Mouse (Mus musculus) CD8-positive naive resting alpha-beta T cell, adult 2 months (primary cell): ENCODE measurements around the gene Filip1.

Source experiments
- DNase-seq, 2 experiments: peaks; one replicate each; pipeline ENCODE4 v3.0.0; 2022; ENCODE audit warnings: low read depth in 2 of 2, low spot score in 2 of 2

Gene Filip1

GRCm38 (mm10) chr9:79950038-79950437, 62.6 kb downstream of the Filip1 start:
- DNase-seq: no peak

- no peak for DNase-seq
Measured at GRCm38 (mm10) chr9:79948376-79948775, 64.3 kb downstream of the Filip1 start.

GRCm38 (mm10) chr9:79947973-79948372, 64.7 kb downstream of the Filip1 start:
- no peak for DNase-seq

GRCm38 (mm10) chr9:79947414-79947813, 65.2 kb downstream of the Filip1 start:
- DNase-seq: no peak

GRCm38 (mm10) chr9:79944872-79945271, 67.8 kb downstream of the Filip1 start:
- DNase-seq: no peak

GRCm38 (mm10) chr9:79943986-79944385, 68.7 kb downstream of the Filip1 start:
- no peak for DNase-seq

GRCm38 (mm10) chr9:79938416-79939206, 74.0 kb downstream of the Filip1 start:
- no peak for DNase-seq

- DNase-seq: no peak
Measured at GRCm38 (mm10) chr9:79937570-79937969, 75.1 kb downstream of the Filip1 start.

- DNase-seq: no peak
Measured at GRCm38 (mm10) chr9:79932578-79932977, 80.1 kb downstream of the Filip1 start.

GRCm38 (mm10) chr9:79928092-79928491, 84.6 kb downstream of the Filip1 start:
- no peak for DNase-seq

GRCm38 (mm10) chr9:79927156-79927870, 85.3 kb downstream of the Filip1 start:
- DNase-seq: no peak

GRCm38 (mm10) chr9:79926464-79927155, 86.0 kb downstream of the Filip1 start:
- no peak for DNase-seq

- DNase-seq: no peak
Measured at GRCm38 (mm10) chr9:79925950-79926349, 86.7 kb downstream of the Filip1 start.

GRCm38 (mm10) chr9:79923262-79923661, 89.4 kb downstream of the Filip1 start:
- DNase-seq: no peak

GRCm38 (mm10) chr9:79922493-79922760, 90.2 kb downstream of the Filip1 start:
- DNase-seq: no peak

- no peak for DNase-seq
Measured at GRCm38 (mm10) chr9:79921701-79922492, 90.8 kb downstream of the Filip1 start.

GRCm38 (mm10) chr9:79920540-79920933, 92.1 kb downstream of the Filip1 start:
- DNase-seq: no peak

- no peak for DNase-seq
Measured at GRCm38 (mm10) chr9:79919750-79920539, 92.7 kb downstream of the Filip1 start.

- peak; percentile 6 to 21 for DNase-seq
Measured at GRCm38 (mm10) chr9:79919303-79919721, 93.3 kb downstream of the Filip1 start.

GRCm38 (mm10) chr9:79918325-79919117, 94.1 kb downstream of the Filip1 start:
- no peak for DNase-seq
